Mouse (Mus musculus) limb, embryonic 11.5 days (tissue): ENCODE results near the gene Theg. TPM values are rescaled to one million over a fixed set of nuclear protein-coding genes. Genes with fewer than 3 reads are reported as not detected.

ENCODE experiments used
- ATAC-seq: fragments of 200-750 bp; cut with Nextera tagmentation; 2 replicates; pipeline ENCODE4 v1.8.0; 2017; ENCODE audit warnings: low read depth; ENCODE audit not compliant: insufficient number of reproducible peaks, low FRiP score, low TSS enrichment
- DNase-seq: peaks from one replicate; pipeline ENCODE4 v3.0.0-alpha.2; 2015; ENCODE audit warnings: low spot score
- H3K27ac ChIP-seq: fragments of 300-500 bp; sonication (generic); replicated peaks from 2 replicates; pipeline ENCODE4 v1.5.1; 2014; ENCODE audit warnings: low read depth, mild to moderate bottlenecking, low read length
- H3K27me3 ChIP-seq: fragments of 300-500 bp; sonication (generic); 2 replicates; pipeline ENCODE4 v1.6.1; 2014; ENCODE audit warnings: mild to moderate bottlenecking, low read length, mixed read lengths; ENCODE audit not compliant: control insufficient read depth, insufficient read depth
- H3K36me3 ChIP-seq: fragments of 300-500 bp; sonication (generic); 2 replicates; pipeline ENCODE4 v1.6.1; 2014; ENCODE audit warnings: mild to moderate bottlenecking, low read length, moderate library complexity, mixed read lengths; ENCODE audit not compliant: control insufficient read depth, insufficient read depth
- H3K4me1 ChIP-seq: fragments of 300-500 bp; sonication (generic); 2 replicates; pipeline ENCODE4 v1.6.1; 2014; ENCODE audit warnings: low read length, mixed read lengths; ENCODE audit not compliant: control insufficient read depth, insufficient read depth
- H3K4me2 ChIP-seq: fragments of 300-500 bp; sonication (generic); 2 replicates; pipeline ENCODE4 v1.6.1; 2014; ENCODE audit warnings: low read depth, mild to moderate bottlenecking, moderate library complexity; ENCODE audit not compliant: severe bottlenecking
- H3K4me3 ChIP-seq: fragments of 300-500 bp; sonication (generic); 2 replicates; pipeline ENCODE4 v1.5.1; 2014; ENCODE audit warnings: low read depth, low read length
- H3K9ac ChIP-seq: fragments of 300-500 bp; sonication (generic); 2 replicates; pipeline ENCODE4 v1.6.1; 2014; ENCODE audit warnings: mild to moderate bottlenecking, low read length
- H3K9me3 ChIP-seq: fragments of 300-500 bp; sonication (generic); 2 replicates; pipeline ENCODE4 v1.6.1; 2016; ENCODE audit warnings: low read length; ENCODE audit not compliant: control insufficient read depth
- WGBS: fragments of 180-500 bp; shearing (Covaris S2); extraction: QIAGEN DNeasy Blood & Tissue Kit; methylation state at CpG from one replicate; pipeline ENCODE4 v1.1.7; 2014; 5-methylcytosine and 5-hydroxymethylcytosine counted together
- polyA plus RNA-seq: library from polyadenylated mRNA; unstranded; fragments of >200 nt; fragmentation: Nextera tagmentation; extraction: Ambion mirVana; gene quantifications from 2 replicates; pipeline ENCODE4 v1.2.1, GENCODE M21; 2014

Gene Theg
- polyA plus RNA-seq, 1 experiment from 2014 or later: not detected

DNA sequence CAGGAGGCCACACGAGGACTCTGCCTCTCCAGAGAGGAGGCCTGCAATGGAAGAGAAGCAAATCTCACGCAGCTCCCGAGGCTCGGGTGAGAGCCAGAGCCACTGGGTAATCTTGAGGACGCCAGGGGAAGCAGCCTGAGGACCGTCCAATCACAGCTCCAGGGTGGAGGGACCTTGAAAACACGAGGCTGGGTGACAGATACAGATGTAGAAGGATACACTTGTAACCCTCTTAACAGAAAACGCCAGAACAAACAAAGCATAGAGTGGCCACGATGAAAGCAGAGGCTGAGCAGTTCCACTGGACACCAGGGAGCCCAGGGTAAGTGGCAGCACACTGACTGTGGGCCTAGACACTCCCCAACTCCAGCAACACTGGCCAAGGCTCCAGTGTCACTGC is 36.8 kb downstream of the Theg start:
- DNase-seq (no peak), ATAC-seq (no peak)
- no peak overlapping the region for H3K9ac ChIP-seq
- 87% methylated on average over 9 of the region's 9 CpGs for WGBS
- peaks cover 27% of the 10 kb centered on the region for H3K36me3 ChIP-seq
- no peaks in the 10 kb centered on the region for H3K9me3 ChIP-seq
- no peak overlapping the region for H3K27ac ChIP-seq
- no peak overlapping the region for H3K4me2 ChIP-seq
- H3K4me1 ChIP-seq: peaks cover 11% of the 10 kb centered on the region
- no peak overlapping the region for H3K4me3 ChIP-seq
- no peaks in the 10 kb centered on the region for H3K27me3 ChIP-seq

DNA sequence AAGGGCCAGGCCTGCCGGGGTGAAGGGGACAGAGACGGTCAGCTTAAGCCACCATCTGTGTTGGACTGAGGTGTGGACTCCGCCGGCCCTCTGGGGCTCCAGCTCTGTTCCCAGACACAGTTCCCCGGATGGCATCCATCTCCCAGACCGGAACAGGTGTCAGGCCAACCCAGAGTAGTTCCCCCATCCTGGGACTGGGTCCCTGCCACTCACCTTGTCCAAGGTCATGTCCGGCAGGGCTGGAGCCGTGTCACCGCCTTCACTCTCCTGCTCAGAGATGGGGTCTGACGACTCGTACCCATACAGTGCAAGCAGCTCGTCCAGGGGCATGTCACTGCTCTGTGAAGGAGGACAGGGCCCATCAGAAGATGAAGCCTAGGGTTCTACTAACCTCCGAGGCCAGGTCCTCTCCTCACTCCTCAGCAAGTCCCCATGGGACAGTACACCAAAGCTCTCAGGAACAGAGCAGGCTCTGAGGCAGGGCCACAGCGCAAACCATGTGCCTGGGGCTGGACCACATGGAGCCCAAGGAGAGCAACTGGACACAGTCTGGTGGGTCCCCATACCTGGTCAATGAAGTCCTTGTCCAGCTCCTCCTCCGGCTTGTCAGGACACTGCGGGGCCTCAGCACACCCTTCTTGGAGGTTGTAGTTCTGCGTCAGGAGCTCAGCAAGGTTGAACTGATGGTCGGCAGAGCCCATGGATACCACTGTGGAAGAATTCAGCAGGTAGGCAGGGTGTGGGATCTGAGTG is 38.0 kb downstream of the Theg start:
- H3K36me3 ChIP-seq: peaks cover 33% of the 10 kb centered on the region
- WGBS: 93% methylated on average over 18 of the region's 18 CpGs

DNA sequence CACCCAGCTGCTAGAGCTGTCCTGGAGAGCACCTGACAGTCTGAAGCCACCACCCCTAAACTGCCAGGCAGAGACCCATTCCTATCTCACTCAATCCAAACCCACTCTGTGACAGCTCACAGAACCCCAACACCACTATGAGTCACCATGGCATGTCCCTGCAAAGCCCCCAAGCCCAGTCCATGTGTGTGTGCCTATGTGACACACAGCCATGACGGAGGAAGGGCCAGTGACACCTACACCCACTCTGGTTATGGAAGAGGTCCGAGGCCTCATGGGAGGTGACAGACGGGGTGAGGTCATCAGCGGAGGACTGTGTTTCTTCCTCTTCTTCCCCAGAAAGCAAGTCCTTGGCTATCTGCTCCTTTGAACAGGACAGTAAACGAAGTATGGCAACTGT is 38.6 kb downstream of the Theg start:
- no peak overlapping the region for H3K9ac ChIP-seq
- peaks cover 36% of the 10 kb centered on the region for H3K36me3 ChIP-seq
- DNase-seq (no peak), ATAC-seq (no peak)
- WGBS: 92% methylated on average over 5 of the region's 5 CpGs
- H3K4me1 ChIP-seq: peaks cover 4% of the 10 kb centered on the region
- no peak overlapping the region for H3K4me2 ChIP-seq
- no peaks in the 10 kb centered on the region for H3K27me3 ChIP-seq
- H3K9me3 ChIP-seq: no peaks in the 10 kb centered on the region
- H3K27ac ChIP-seq: no peak overlapping the region
- no peak overlapping the region for H3K4me3 ChIP-seq

More for the DNA sequence above, 38.0 kb downstream of the Theg start:
- no peak overlapping the region for H3K27ac ChIP-seq
- ATAC-seq (no peak), DNase-seq (no peak)
- H3K9me3 ChIP-seq: no peaks in the 10 kb centered on the region
- H3K9ac ChIP-seq: no peak overlapping the region
- H3K4me2 ChIP-seq: no peak overlapping the region
- H3K27me3 ChIP-seq: no peaks in the 10 kb centered on the region
- no peak overlapping the region for H3K4me3 ChIP-seq
- H3K4me1 ChIP-seq: peaks cover 10% of the 10 kb centered on the region

DNA sequence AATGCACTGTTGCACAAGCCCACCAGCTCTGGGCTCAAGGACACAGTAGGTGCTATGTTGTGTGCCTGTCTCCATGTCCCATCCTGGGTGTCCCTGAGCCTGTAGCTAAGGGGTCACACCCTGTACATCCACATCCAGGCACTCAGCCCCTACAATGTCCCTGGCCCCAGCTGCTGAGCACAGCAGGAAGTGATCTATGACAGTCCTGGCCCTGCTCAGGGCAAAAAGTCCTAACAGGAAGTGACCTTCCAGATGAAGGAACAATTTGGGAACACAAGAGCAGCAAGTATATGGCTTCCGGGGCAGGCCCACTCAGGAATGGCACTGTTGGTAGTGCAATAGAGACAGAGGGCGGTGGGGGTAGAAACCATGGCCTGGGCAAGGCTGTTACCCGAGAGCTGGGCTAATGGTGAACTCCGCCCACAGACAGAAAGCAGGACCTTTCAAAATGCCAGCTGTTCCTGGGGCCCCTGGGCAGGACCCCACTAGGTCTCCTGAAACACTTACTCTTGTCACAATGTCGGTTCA is 39.9 kb downstream of the Theg start:
- no peak overlapping the region for H3K27ac ChIP-seq
- 79% methylated on average over 5 of the region's 5 CpGs for WGBS
- ATAC-seq: no peak

DNA sequence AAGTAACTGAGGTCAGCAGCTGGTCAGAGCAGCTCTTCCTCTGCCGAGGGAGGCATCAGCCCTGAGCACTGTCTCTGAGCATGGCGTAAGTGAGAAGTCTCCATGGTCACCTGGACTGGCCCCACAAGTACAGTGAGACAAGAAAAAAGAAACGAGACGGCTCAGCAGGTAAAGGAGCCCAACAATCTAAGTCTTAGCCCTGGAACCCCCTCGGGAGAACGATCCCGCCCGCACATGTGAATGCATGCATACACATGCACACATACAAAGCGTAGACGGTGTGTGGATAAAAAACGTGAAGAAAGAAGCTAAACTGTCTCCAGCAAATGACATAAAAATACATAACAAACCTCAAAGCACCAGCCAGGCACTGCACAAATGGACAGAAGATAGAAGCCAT is 40.6 kb downstream of the Theg start:
- Histone ChIP-seq H3K9me3 (no peaks in the 10 kb centered on the region), H3K9ac (no peak overlapping the region), H3K4me2 (no peak overlapping the region), H3K4me3 (no peak overlapping the region), H3K4me1 (no peaks in the 10 kb centered on the region), H3K36me3 (peaks cover 45% of the 10 kb centered on the region), H3K27me3 (no peaks in the 10 kb centered on the region), H3K27ac (no peak overlapping the region)
- DNase-seq (no peak), ATAC-seq (no peak)
- WGBS: 93% methylated on average over 11 of the region's 11 CpGs

More for the DNA sequence above, 39.9 kb downstream of the Theg start:
- Histone ChIP-seq H3K4me1 (no peaks in the 10 kb centered on the region), H3K4me2 (no peak overlapping the region), H3K9ac (no peak overlapping the region), H3K27me3 (no peaks in the 10 kb centered on the region), H3K4me3 (no peak overlapping the region), H3K9me3 (no peaks in the 10 kb centered on the region), H3K36me3 (peaks cover 43% of the 10 kb centered on the region)
- no peak for DNase-seq

DNA sequence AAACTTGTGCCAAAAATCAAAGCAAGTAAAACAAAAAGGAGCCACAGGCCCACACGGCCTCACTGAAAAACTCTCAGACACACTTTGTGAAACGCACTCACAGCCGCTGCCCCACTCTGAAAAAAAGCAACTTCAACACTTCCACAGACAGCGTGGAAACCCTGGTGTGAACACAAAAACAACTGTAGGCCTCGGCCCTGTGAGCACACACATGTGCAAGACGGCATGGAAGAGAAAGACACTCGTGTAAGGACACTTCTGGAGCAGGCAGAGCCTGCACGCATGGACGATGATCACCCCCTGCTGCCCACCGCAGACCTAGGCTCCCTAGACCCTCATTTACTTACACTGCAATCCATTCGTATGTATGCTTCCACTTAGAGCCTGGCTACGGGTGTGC is 41.2 kb downstream of the Theg start:
- Histone ChIP-seq H3K36me3 (peaks cover 45% of the 10 kb centered on the region), H3K27me3 (no peaks in the 10 kb centered on the region), H3K4me1 (no peaks in the 10 kb centered on the region), H3K27ac (no peak overlapping the region), H3K9me3 (no peaks in the 10 kb centered on the region), H3K9ac (no peak overlapping the region), H3K4me2 (no peak overlapping the region), H3K4me3 (no peak overlapping the region)
- 92% methylated on average over 12 of the region's 12 CpGs for WGBS
- ATAC-seq (no peak), DNase-seq (no peak)

DNA sequence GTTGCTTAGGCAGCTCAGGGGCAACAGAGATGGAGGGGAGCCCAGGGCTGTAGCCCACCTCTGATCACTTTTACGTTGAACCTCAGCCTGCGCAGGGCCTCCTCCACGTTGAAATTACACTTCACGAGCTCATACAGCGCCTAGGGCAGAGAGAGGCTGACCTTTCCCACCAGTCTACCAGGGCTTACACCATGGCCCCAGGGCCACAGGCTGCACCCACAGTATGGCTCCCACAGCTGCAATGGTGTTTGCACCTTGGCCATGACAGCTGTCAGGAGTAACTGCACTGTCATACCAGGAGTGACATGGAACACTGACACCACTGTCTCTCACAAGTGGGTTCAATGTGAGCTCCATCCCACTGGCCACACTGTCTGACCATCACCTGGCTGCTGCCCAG is 42.5 kb downstream of the Theg start:
- H3K36me3 ChIP-seq: peaks cover 47% of the 10 kb centered on the region
- no peak for DNase-seq

DNA sequence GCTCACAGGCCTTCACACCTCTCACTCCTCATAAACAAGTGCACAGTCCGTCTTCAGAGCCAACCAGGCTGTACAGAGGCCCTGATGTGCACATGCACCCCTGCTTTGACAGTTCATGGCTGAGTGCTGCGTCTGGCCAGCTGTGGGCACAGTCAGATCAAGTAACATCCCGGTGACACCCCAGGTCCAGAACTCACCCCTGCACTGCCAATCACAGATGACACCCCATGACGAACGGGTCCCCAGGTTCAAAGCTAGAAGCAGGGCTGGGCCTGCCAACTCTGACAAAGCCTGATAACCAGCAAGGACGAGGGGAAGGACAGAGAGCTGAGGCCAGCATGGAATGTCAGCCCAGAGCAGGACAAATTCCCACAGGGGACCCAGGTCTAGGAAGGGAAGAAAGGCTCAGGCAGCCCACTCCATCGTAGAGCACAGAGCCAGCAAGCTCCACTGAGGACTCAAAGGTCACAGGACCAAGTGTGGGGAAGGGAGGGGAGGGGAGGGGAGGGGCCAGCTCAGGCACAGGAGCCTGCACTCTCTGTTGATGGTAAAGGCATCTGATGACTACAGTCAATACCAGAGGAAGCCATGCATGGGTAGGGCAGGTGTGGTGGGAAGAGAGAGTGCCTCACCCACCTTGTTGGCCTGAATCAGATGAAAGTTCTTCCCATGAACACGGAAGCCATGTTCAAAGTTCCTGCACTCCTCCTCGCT is 43.1 kb downstream of the Theg start:
- Histone ChIP-seq H3K36me3 (peaks cover 45% of the 10 kb centered on the region), H3K4me2 (no peak overlapping the region), H3K27ac (no peak overlapping the region), H3K9ac (no peak overlapping the region), H3K4me3 (no peak overlapping the region), H3K9me3 (no peaks in the 10 kb centered on the region), H3K4me1 (no peaks in the 10 kb centered on the region), H3K27me3 (no peaks in the 10 kb centered on the region)
- ATAC-seq (no peak), DNase-seq (no peak)
- 87% methylated on average over 9 of the region's 9 CpGs for WGBS

More for the DNA sequence above, 42.5 kb downstream of the Theg start:
- Histone ChIP-seq H3K27ac (no peak overlapping the region), H3K4me1 (no peaks in the 10 kb centered on the region), H3K4me2 (no peak overlapping the region), H3K27me3 (no peaks in the 10 kb centered on the region), H3K9ac (no peak overlapping the region), H3K4me3 (no peak overlapping the region), H3K9me3 (no peaks in the 10 kb centered on the region)
- no peak for ATAC-seq
- WGBS: 88% methylated on average over 5 of the region's 5 CpGs
